Comparison of ENCODE assay signal across 21 mouse cellular contexts in the genomic region with DNA sequence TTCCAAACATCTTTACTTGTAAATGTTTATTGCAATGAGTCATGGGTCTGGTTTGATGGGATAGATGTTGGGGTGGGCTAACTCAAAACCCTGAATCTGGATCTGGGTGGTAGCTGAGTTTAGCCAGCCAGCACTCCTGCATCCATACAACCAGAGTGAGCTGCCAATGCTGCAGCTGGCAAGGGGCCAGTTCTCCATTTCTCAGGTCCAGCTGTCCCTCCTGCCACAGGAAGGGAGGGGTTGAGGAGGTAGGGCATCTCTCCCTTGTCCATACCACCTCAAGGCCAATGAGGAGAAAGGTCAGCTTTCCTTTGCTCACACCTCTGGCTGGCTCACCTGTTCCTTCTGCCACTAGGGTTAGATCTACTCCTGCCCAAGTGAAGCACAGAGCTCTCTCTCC. TPM values are rescaled to one million over a fixed set of nuclear protein-coding genes. Genes with fewer than 3 reads are reported as not detected.
A peak's percentile ranks its signal among the peaks of the same experiment; 100 is the strongest.
DNase-seq lines count a peak whose midpoint lies in the region; ATAC-seq and TF ChIP-seq lines count a peak whose summit lies in the region.
"Had no signal": no experiment of that assay in that cellular context is flagged by ENCODE, and none has a peak within 500 bp of the region (broad histone marks: within the 10 kb centered on the region; RNA-seq: fewer than 3 reads in every experiment).

No protein-coding gene starts in this region.

- peak; percentile 49; the same call in 1 of the 2 replicates for ATAC-seq in cerebellum, adult (ENCODE audit: insufficient number of reproducible peaks, low FRiP score, low TSS enrichment)
- peak; percentile 58; the same call in 1 of the 2 replicates for ATAC-seq in hindbrain, embryonic 16.5 days
- ATAC-seq in hindbrain, embryonic 12.5 days (ENCODE audit: low FRiP score), result no peak
- no peak for ATAC-seq in midbrain, embryonic 14.5 days (ENCODE audit: low FRiP score, low TSS enrichment)
- ATAC-seq in midbrain, embryonic 13.5 days, result no peak
- no peak for ATAC-seq in activated CD4-positive, CD25-positive, alpha-beta regulatory T cell, adult 4 months
- ATAC-seq: forebrain, postnatal 0 days; intestine, embryonic 16.5 days; midbrain, embryonic 16.5 days had no signal

- no peaks in the 10 kb centered on the region for H3K4me1 ChIP-seq in hindbrain, embryonic 16.5 days (ENCODE audit: control insufficient read depth, insufficient read depth, low read depth, low read length)
- H3K4me1 ChIP-seq in hindbrain, embryonic 12.5 days, result no peaks in the 10 kb centered on the region
- no peaks in the 10 kb centered on the region for H3K4me1 ChIP-seq in midbrain, embryonic 14.5 days (ENCODE audit: control insufficient read depth, insufficient read depth, low read length)
- H3K4me1 ChIP-seq in midbrain, embryonic 13.5 days (replicated peaks), result no peaks in the 10 kb centered on the region
- H3K4me1 ChIP-seq: hindbrain, embryonic 10.5 days had no signal

- no peak overlapping the region for H3K4me2 ChIP-seq in hindbrain, embryonic 16.5 days (ENCODE audit: low read length)
- no peak overlapping the region for H3K4me2 ChIP-seq in hindbrain, embryonic 12.5 days (replicated peaks)
- H3K4me2 ChIP-seq in midbrain, embryonic 14.5 days (ENCODE audit: low read length), result no peak overlapping the region
- no peak overlapping the region for H3K4me2 ChIP-seq in midbrain, embryonic 13.5 days (replicated peaks)
- H3K4me2 ChIP-seq: liver, embryonic 11.5 days had no signal

- H3K27ac ChIP-seq in hindbrain, embryonic 16.5 days (ENCODE audit: low read depth, low read length), result no peak overlapping the region
- H3K27ac ChIP-seq in hindbrain, embryonic 12.5 days, result no peak overlapping the region
- no peak overlapping the region for H3K27ac ChIP-seq in midbrain, embryonic 14.5 days (replicated peaks; ENCODE audit: low read depth, low read length)
- H3K27ac ChIP-seq in midbrain, embryonic 13.5 days, result no peak overlapping the region
- H3K27ac ChIP-seq: hindbrain, embryonic 10.5 days; left cerebral cortex, adult 2 months had no signal

- no peak for TF ChIP-seq POLR2A in brain, embryonic 14.5 days (IDR thresholded peaks at IDR 0.05; ENCODE audit: borderline replicate concordance, extremely low read depth, insufficient read depth, insufficient read length, poor library complexity, severe bottlenecking)

- H3K9ac ChIP-seq in hindbrain, embryonic 16.5 days (ENCODE audit: low read depth, low read length), result no peak overlapping the region
- H3K9ac ChIP-seq in hindbrain, embryonic 12.5 days, result no peak overlapping the region
- no peak overlapping the region for H3K9ac ChIP-seq in midbrain, embryonic 14.5 days (replicated peaks; ENCODE audit: low read length)
- H3K9ac ChIP-seq in midbrain, embryonic 13.5 days (replicated peaks), result no peak overlapping the region
- H3K9ac ChIP-seq: forebrain, postnatal 0 days had no signal

- H3K36me3 ChIP-seq in hindbrain, embryonic 16.5 days (ENCODE audit: control insufficient read depth, insufficient read depth, low read length), result no peaks in the 10 kb centered on the region
- no peaks in the 10 kb centered on the region for H3K36me3 ChIP-seq in hindbrain, embryonic 12.5 days
- H3K36me3 ChIP-seq in midbrain, embryonic 14.5 days (ENCODE audit: control insufficient read depth, insufficient read depth, low read length), result no peaks in the 10 kb centered on the region
- H3K36me3 ChIP-seq in midbrain, embryonic 13.5 days, result no peaks in the 10 kb centered on the region
- H3K36me3 ChIP-seq: hindbrain, embryonic 10.5 days had no signal

- H3K27me3 ChIP-seq in hindbrain, embryonic 16.5 days (replicated peaks; ENCODE audit: control insufficient read depth, insufficient read depth, low read length), result no peaks in the 10 kb centered on the region
- H3K27me3 ChIP-seq in hindbrain, embryonic 12.5 days, result no peaks in the 10 kb centered on the region
- no peaks in the 10 kb centered on the region for H3K27me3 ChIP-seq in midbrain, embryonic 14.5 days (ENCODE audit: control insufficient read depth, insufficient read depth, low read length)
- H3K27me3 ChIP-seq in midbrain, embryonic 13.5 days, result no peaks in the 10 kb centered on the region

- no peaks in the 10 kb centered on the region for H3K9me3 ChIP-seq in hindbrain, embryonic 16.5 days (ENCODE audit: control insufficient read depth, low read length)
- H3K9me3 ChIP-seq in hindbrain, embryonic 12.5 days (replicated peaks), result no peaks in the 10 kb centered on the region
- H3K9me3 ChIP-seq in midbrain, embryonic 14.5 days (ENCODE audit: control insufficient read depth, low read length), result no peaks in the 10 kb centered on the region
- no peaks in the 10 kb centered on the region for H3K9me3 ChIP-seq in midbrain, embryonic 13.5 days
- H3K9me3 ChIP-seq: hindbrain, embryonic 10.5 days had no signal

- no peak overlapping the region for H3K4me3 ChIP-seq in hindbrain, embryonic 16.5 days (ENCODE audit: low read length)
- no peak overlapping the region for H3K4me3 ChIP-seq in hindbrain, embryonic 12.5 days
- no peak overlapping the region for H3K4me3 ChIP-seq in midbrain, embryonic 14.5 days (replicated peaks; ENCODE audit: low read depth, low read length)
- no peak overlapping the region for H3K4me3 ChIP-seq in midbrain, embryonic 13.5 days (replicated peaks)
- H3K4me3 ChIP-seq: hindbrain, embryonic 10.5 days; left cerebral cortex, adult 2 months had no signal

- no peak for TF ChIP-seq CTCF in brain, embryonic 14.5 days (IDR thresholded peaks at IDR 0.05; ENCODE audit: borderline replicate concordance, extremely low read depth, insufficient read depth, insufficient read length)

- no peak for DNase-seq in cerebellum, adult 8-10 months
- DNase-seq in midbrain, embryonic 14.5 days, result peak; percentile 2
- peak; percentile 30 for DNase-seq in brain, embryonic 14.5 days (ENCODE audit: low read depth)
- DNase-seq: adrenal gland, adult 2 months; embryo, embryonic 11 days; forebrain, postnatal 0 days; gastrocnemius, postnatal 36 days; layer of hippocampus, adult 9-11 months; lung, adult 18-20 months; lung, postnatal 14 days; thymus, postnatal 4 days had no signal

RNA-seq across cellular contexts. Expression of a gene that starts 39.5 kb away (rescaled TPM):
- 4.8 and 5.3 TPM in 2 replicates for polyA plus RNA-seq in hindbrain, embryonic 16.5 days (2015; fragmentation: Nextera tagmentation; extraction: Ambion mirVana)
- 1.4 and 1.7 TPM in 2 replicates for polyA plus RNA-seq in hindbrain, embryonic 12.5 days (2016; fragmentation: Nextera tagmentation; extraction: Ambion mirVana)
- polyA plus RNA-seq in midbrain, embryonic 14.5 days (2014; fragmentation: Nextera tagmentation; extraction: Ambion mirVana), result 1.6 and 1.8 TPM in 2 replicates
- 1.2 and 1.5 TPM in 2 replicates for polyA plus RNA-seq in midbrain, embryonic 13.5 days (2015; fragmentation: Nextera tagmentation; extraction: Ambion mirVana)
- polyA plus RNA-seq in brain, embryonic 14.5 days (2012; rRNA removed), result 0.87 and 1.5 TPM in 2 replicates
- polyA plus RNA-seq in activated CD4-positive, CD25-positive, alpha-beta regulatory T cell, adult 4 months (2017; shearing (Covaris generic)), result 1 to 10 TPM; 1.7 to 2.8 TPM

Comparison
In these comparisons a context has a peak if more than half of its experiments do, and no peak if none do; other contexts are left out.
1. ATAC-seq: peak in cerebellum, adult (single experiment) and hindbrain, embryonic 16.5 days (single experiment); none in hindbrain, embryonic 12.5 days (single experiment), midbrain, embryonic 14.5 days (single experiment), midbrain, embryonic 13.5 days (single experiment) and activated CD4-positive, CD25-positive, alpha-beta regulatory T cell, adult 4 months (single experiment).